Mouse (Mus musculus): ENCODE measurements around the gene Cfap221. TPM values are rescaled to one million over a fixed set of nuclear protein-coding genes. Genes with fewer than 3 reads are reported as not detected.

Cfap221 gene
- not detected in 2 replicates for polyA plus RNA-seq (2016; fragmentation: Nextera tagmentation; extraction: Ambion mirVana)

GRCm38 (mm10) chr1:119996798-119997581, at the start of gene Cfap221:
Cfap221 (minus strand) TSS chr1:119997234.
- 5% methylated on average over 30 of the region's 30 CpGs for WGBS
- Histone ChIP-seq H3K4me1 (peaks cover 9% of the 10 kb centered on the region), H3K27ac (replicated peaks) (peak within 1 kb of the TSS; percentile 72), H3K4me3 (peak within 1 kb of the TSS; percentile 64), H3K9me3 (no peaks in the 10 kb centered on the region), H3K36me3 (replicated peaks) (no peaks in the 10 kb centered on the region), H3K27me3 (replicated peaks; ENCODE audit: low read depth, poor library complexity, severe bottlenecking) (0 out of 2 replicates have a peak, but pooled peaks cover 9% of the 10 kb centered on the region)
- DNase-seq (ENCODE audit: low spot score): peak; percentile 83

DNA sequence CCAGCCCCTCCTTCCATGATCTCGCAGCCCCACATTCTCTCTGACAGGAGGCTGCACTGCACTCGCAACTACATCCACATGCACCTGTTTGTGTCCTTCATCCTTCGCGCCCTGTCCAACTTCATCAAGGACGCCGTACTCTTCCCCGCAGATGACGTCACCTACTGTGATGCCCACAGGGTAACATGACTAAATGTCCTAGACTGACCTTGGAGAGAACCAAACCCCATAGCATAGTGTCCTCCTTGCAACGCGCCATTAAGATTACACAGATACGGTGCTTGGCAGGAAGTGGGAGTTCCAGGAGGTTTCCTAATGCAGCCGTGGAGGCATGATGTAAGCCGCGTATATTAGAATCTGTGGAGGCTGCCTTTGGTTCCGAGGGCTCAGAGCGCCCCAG, 47.5 kb upstream of the Cfap221 start:
- no peaks in the 10 kb centered on the region for H3K27me3 ChIP-seq (replicated peaks; ENCODE audit: low read depth, poor library complexity, severe bottlenecking)
- no peak overlapping the region for H3K27ac ChIP-seq (replicated peaks)
- H3K9me3 ChIP-seq: no peaks in the 10 kb centered on the region
- 90% methylated on average over 16 of the region's 16 CpGs for WGBS
- DNase-seq (ENCODE audit: low spot score): no peak
- H3K4me1 ChIP-seq: no peaks in the 10 kb centered on the region
- H3K36me3 ChIP-seq (replicated peaks): no peaks in the 10 kb centered on the region
- no peak overlapping the region for H3K4me3 ChIP-seq

GRCm38 (mm10) chr1:120042421-120042820, 45.4 kb upstream of the Cfap221 start:
- Histone ChIP-seq H3K36me3 (replicated peaks) (no peaks in the 10 kb centered on the region), H3K9me3 (no peaks in the 10 kb centered on the region), H3K27me3 (replicated peaks; ENCODE audit: low read depth, poor library complexity, severe bottlenecking) (no peaks in the 10 kb centered on the region), H3K27ac (replicated peaks) (no peak overlapping the region), H3K4me3 (no peak overlapping the region), H3K4me1 (no peaks in the 10 kb centered on the region; the same call in 1 of the 2 replicates)
- 67% methylated on average over 8 of the region's 8 CpGs for WGBS
- no peak for DNase-seq (ENCODE audit: low spot score)

DNA sequence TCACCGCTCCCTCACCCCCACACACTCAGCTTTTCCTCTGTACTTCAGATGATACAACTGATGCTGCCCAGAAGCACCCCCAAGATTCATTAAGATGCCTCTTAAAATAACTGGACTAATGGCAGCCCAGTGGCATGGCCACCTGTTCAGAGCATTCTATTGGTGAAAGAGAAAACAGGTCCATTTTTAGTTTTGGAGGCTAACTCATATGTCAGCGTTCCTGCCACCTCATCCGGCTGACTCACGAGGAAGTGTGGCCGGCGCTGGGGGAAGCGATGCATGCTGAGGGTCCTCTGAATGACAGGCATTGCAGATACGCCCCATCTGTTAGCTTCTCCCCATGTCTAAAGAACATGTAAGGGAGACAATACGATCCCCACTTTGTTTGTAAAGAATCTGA, 41.6 kb upstream of the Cfap221 start:
- Histone ChIP-seq H3K36me3 (replicated peaks) (no peaks in the 10 kb centered on the region), H3K27me3 (replicated peaks; ENCODE audit: low read depth, poor library complexity, severe bottlenecking) (no peaks in the 10 kb centered on the region), H3K4me1 (peaks cover 4% of the 10 kb centered on the region; the same call in 1 of the 2 replicates), H3K27ac (replicated peaks) (no peak overlapping the region), H3K9me3 (no peaks in the 10 kb centered on the region), H3K4me3 (no peak overlapping the region)
- no peak for DNase-seq (ENCODE audit: low spot score)
- WGBS: 88% methylated on average over 9 of the region's 9 CpGs

GRCm38 (mm10) chr1:120037021-120037683, 40.1 kb upstream of the Cfap221 start:
- no peak overlapping the region for H3K27ac ChIP-seq (replicated peaks)
- H3K27me3 ChIP-seq (replicated peaks; ENCODE audit: low read depth, poor library complexity, severe bottlenecking): no peaks in the 10 kb centered on the region; the same call in 1 of the 2 replicates
- H3K4me1 ChIP-seq: peaks cover 10% of the 10 kb centered on the region
- DNase-seq (ENCODE audit: low spot score): no peak
- WGBS: 69% methylated on average over 9 of the region's 9 CpGs
- no peak overlapping the region for H3K4me3 ChIP-seq
- no peaks in the 10 kb centered on the region for H3K36me3 ChIP-seq (replicated peaks)
- no peaks in the 10 kb centered on the region for H3K9me3 ChIP-seq

DNA sequence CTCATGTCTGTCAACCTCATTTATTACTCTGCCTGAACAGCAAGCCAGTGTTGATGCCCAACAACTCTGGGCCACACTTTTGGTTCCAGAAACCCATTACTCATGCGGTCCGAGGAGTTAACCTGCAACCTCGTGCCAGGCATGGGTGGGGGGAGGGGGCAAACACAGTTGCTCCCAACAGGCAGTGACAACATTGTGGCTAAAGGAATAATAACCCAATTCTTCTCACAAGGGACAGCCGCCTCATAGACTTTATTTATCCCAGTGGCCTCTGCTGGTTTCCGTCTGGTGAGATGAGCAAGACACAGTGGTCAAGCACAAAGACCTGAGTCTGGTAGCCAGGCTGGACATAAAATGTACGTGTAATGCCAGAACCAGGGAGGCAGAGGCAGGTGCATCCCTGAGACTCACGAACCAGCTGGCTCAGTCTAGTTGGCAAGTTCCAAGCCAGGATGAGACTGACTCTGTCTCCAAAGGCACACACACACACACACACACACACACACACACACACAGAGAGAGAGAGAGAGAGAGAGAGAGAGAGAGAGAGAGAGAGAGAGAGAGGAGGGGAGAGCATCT, 38.5 kb upstream of the Cfap221 start:
- DNase-seq (ENCODE audit: low spot score): no peak
- Histone ChIP-seq H3K27me3 (replicated peaks; ENCODE audit: low read depth, poor library complexity, severe bottlenecking) (peaks cover 6% of the 10 kb centered on the region; the same call in 1 of the 2 replicates), H3K4me1 (peaks cover 10% of the 10 kb centered on the region), H3K36me3 (replicated peaks) (no peaks in the 10 kb centered on the region), H3K27ac (replicated peaks) (no peak overlapping the region), H3K9me3 (no peaks in the 10 kb centered on the region), H3K4me3 (no peak overlapping the region)
- 76% methylated on average over 7 of the region's 7 CpGs for WGBS

GRCm38 (mm10) chr1:120034793-120035192, 37.8 kb upstream of the Cfap221 start:
- H3K4me1 ChIP-seq: peaks cover 10% of the 10 kb centered on the region
- H3K4me3 ChIP-seq: no peak overlapping the region
- H3K27me3 ChIP-seq (replicated peaks; ENCODE audit: low read depth, poor library complexity, severe bottlenecking): peaks cover 6% of the 10 kb centered on the region; the same call in 1 of the 2 replicates
- no peaks in the 10 kb centered on the region for H3K9me3 ChIP-seq
- H3K27ac ChIP-seq (replicated peaks): no peak overlapping the region
- DNase-seq (ENCODE audit: low spot score): no peak
- 58% methylated on average over 1 of the region's 1 CpGs for WGBS
- H3K36me3 ChIP-seq (replicated peaks): no peaks in the 10 kb centered on the region

DNA sequence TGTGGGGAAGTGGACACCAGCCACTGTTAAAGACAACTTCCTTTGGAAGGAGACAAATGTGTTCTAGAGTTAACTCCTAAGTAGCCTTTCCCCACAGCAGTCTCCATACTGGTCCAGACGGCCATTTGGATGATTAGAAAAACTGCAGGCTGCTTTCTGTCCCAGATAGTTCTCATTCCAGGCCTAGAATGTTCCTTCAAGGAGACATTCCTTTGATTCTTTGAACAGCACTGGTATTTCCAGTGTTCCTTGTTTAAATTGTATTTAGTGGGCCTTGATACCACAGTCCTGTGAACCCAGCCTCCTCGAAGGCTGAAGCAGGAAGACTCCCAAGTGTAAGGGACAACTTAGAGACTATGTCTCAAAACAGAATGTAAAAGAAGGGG, 36.4 kb upstream of the Cfap221 start:
- 76% methylated on average over 2 of the region's 2 CpGs for WGBS
- Histone ChIP-seq H3K27me3 (replicated peaks; ENCODE audit: low read depth, poor library complexity, severe bottlenecking) (peaks cover 6% of the 10 kb centered on the region; the same call in 1 of the 2 replicates), H3K4me3 (no peak overlapping the region), H3K27ac (replicated peaks) (no peak overlapping the region), H3K4me1 (peaks cover 10% of the 10 kb centered on the region), H3K9me3 (no peaks in the 10 kb centered on the region), H3K36me3 (replicated peaks) (no peaks in the 10 kb centered on the region)
- no peak for DNase-seq (ENCODE audit: low spot score)

- DNase-seq (ENCODE audit: low spot score): peak; percentile 81
- peaks cover 10% of the 10 kb centered on the region for H3K4me1 ChIP-seq
- H3K36me3 ChIP-seq (replicated peaks): no peaks in the 10 kb centered on the region
- H3K27me3 ChIP-seq (replicated peaks; ENCODE audit: low read depth, poor library complexity, severe bottlenecking): peaks cover 6% of the 10 kb centered on the region; the same call in 1 of the 2 replicates
- H3K4me3 ChIP-seq: no peak overlapping the region
- 45% methylated on average over 10 of the region's 10 CpGs for WGBS
- no peak overlapping the region for H3K27ac ChIP-seq (replicated peaks)
- H3K9me3 ChIP-seq: no peaks in the 10 kb centered on the region
Observed at GRCm38 (mm10) chr1:120032804-120033468, 35.9 kb upstream of the Cfap221 start.

GRCm38 (mm10) chr1:120030474-120030873, 33.4 kb upstream of the Cfap221 start:
- 91% methylated on average over 3 of the region's 3 CpGs for WGBS
- Histone ChIP-seq H3K27me3 (replicated peaks; ENCODE audit: low read depth, poor library complexity, severe bottlenecking) (peaks cover 6% of the 10 kb centered on the region; the same call in 1 of the 2 replicates), H3K36me3 (replicated peaks) (no peaks in the 10 kb centered on the region), H3K4me3 (no peak overlapping the region), H3K4me1 (peaks cover 6% of the 10 kb centered on the region), H3K9me3 (no peaks in the 10 kb centered on the region), H3K27ac (replicated peaks) (no peak overlapping the region)
- DNase-seq (ENCODE audit: low spot score): no peak

- Histone ChIP-seq H3K9me3 (no peaks in the 10 kb centered on the region), H3K36me3 (replicated peaks) (no peaks in the 10 kb centered on the region), H3K4me1 (peaks cover 11% of the 10 kb centered on the region), H3K27ac (replicated peaks) (no peak overlapping the region), H3K4me3 (no peak overlapping the region), H3K27me3 (replicated peaks; ENCODE audit: low read depth, poor library complexity, severe bottlenecking) (peaks cover 6% of the 10 kb centered on the region; the same call in 1 of the 2 replicates)
- 80% methylated on average over 4 of the region's 4 CpGs for WGBS
- DNase-seq (ENCODE audit: low spot score): no peak
Observed at GRCm38 (mm10) chr1:120027693-120028092, 30.7 kb upstream of the Cfap221 start.

DNA sequence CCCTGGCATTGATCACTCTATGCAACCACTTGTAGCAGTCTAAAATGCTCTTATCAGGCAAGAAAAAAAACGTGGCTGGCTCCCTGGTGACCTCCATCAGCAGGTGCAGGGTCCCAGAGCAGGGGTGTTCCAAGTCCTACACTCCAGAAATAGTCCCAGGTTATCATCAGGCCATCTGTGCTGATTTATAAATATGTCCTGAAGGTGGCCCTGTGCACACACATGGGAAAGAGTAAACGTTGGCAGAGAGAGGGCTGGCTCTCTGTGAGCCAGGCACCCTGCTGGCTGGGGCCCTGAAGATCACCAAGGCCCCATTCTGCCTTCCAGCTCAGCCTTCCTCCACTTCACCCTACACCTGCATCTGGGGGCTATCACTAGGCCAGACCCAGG, 28.0 kb upstream of the Cfap221 start:
- no peak overlapping the region for H3K27ac ChIP-seq (replicated peaks)
- WGBS: 25% methylated on average over 2 of the region's 2 CpGs
- no peaks in the 10 kb centered on the region for H3K9me3 ChIP-seq
- DNase-seq (ENCODE audit: low spot score): no peak
- H3K27me3 ChIP-seq (replicated peaks; ENCODE audit: low read depth, poor library complexity, severe bottlenecking): no peaks in the 10 kb centered on the region
- H3K4me3 ChIP-seq: no peak overlapping the region
- peaks cover 11% of the 10 kb centered on the region; the same call in 1 of the 2 replicates for H3K4me1 ChIP-seq
- H3K36me3 ChIP-seq (replicated peaks): no peaks in the 10 kb centered on the region

Measured in embryonic facial prominence, embryonic 10.5 days (tissue).